Mouse (Mus musculus): ENCODE data around the gene Btg1.

The Btg1 gene

DNA sequence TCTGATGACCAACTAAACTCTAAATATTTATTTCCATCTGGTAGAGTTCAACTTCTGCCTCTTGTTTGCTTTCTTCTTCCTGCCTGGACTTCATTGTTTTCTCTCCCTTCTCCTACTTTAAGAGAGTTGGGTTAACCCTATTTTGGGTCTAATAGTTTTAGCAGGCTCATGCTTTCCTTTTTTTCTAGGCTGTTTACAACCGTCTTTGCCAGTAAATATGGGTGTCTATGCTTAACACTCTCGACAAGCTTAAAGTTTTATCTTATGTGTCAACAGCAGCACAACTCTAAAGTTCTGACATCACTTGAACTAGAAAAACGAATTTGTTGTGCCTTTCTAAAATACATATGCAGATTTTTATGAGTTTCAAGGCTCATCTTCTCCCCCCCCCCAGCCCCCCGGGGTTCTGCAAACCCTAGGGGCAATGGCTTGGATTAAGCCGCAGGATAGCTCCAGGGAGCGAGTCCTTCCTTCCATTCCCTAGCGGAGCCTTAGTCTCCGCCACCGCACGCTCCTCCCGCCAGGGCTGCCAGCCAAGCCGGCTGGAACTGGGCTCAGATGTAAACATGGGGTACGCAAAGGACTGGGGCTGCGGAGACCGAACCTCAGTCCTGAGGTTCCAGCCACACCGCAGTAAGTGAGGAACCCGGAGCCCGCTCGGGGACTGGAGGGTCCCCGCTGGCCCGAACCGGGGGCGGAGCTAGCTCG is 651 bp upstream of the Btg1 start:
- DNase-seq, result no peak

DNA sequence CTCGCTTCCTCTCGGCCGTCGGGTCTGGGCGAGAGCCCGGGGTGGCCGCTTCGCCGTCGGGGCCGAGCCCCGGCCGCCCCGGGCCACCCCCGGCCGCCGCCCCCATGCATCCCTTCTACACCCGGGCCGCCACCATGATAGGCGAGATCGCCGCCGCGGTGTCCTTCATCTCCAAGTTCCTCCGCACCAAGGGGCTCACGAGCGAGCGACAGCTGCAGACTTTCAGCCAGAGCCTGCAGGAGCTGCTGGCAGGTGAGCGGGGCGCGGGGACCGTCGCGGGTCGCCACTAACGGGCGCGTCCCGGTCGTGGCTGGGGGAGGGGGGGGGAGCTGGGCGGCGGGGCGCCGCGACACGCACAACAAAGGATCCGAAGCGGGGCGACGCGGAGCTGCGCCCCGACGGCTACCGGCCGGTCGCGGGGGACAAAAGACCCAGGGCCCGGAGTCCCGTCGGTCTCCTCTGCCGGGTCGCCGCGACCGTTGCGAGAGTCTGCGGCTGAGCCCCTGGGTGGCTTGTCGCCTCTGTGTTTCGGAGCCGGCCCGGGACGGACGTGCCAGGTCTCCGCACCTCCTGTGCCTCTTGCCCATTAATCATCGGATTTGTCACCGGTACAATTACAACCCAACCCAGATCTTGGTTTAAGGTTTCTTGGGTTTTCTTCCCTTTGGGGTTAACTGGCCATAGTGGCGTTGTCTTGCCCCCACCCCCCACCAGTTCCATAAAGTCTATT is 580 bp downstream of the Btg1 start:
- peak; percentile 69 for DNase-seq

DNA sequence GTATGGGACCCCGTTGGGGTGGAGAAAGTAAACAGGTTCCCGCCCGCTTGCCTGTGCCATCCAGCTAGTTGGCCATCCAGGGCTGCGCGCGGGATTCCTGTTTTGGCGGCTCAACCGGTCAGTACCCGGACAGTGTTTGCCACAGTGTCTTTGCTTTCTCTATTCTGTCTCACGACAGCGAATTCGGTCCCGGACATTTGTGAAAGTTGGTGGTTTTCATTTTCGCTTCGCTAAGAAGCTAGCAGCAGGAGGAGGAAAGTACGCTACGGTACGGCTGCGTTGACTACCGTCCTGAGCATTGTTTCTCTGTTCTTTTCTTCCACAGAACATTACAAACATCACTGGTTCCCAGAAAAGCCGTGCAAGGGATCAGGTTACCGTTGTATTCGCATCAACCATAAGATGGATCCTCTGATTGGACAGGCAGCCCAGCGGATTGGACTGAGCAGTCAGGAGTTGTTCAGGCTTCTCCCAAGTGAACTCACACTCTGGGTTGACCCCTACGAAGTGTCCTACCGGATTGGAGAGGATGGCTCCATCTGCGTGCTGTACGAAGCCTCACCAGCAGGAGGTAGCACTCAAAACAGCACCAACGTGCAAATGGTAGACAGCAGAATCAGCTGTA is 1.3 kb downstream of the Btg1 start:
- peak; percentile 83 for DNase-seq

DNA sequence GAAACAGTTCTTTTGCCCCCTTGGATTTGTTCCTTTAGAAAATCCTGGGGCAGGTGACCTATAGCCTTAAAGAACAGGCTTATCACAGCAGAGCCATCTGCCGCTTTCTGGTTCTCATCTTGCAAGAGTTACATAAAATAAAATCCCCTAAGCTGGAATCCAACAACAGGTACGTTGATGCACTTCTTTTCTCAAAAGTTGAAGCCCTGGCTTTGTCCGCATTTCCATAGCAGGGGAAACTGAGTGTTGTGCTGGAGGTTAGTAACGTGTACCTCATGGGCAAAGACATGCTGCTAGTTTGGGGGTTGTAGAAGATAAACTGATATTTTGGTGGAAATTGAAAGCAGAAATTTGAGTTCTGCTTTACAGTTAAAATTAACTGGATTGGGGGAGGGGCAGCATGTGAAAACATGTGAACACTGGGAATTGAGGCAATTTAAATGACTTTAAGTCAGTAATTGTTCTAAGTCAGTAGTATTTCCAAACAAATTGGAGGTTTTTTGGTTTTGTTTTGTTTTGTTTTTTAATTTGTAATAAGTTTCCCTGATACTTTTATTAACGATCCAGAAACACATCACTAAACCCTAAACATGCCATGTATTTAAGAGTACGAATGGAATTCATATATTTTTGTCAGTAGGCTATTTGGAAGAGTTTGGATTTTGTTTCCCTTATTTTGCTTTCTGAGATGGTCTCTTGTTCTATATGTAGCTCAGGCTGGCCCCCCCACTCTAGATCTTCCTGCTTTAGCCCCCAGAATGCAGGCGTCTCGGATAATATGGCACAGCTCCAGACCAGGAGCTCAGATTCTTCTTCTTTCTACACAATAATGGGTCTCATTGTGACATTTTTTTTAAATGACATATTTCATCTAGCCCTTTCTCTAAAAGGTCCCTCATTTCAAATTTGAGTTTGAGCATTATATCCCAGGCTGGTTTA is 3.4 kb downstream of the Btg1 start:
- no peak for DNase-seq

DNA sequence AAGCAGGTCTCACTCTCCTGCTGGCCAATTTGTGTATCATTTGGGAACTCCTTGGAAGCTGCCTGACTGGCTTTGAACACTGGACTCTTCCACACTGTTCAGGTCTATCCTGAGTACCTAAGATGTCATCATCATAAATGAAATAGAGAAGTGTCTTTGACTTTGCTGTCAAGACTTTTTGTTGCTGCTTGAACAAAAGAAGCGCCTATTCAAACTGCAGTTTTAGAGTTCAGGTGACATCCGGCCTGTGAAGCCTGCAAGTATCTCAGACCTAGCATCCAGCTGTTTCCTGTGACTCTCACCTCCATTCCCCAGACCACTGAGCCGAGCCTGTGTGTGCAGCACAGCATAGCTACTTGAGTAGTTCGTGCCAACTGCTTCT is 4.1 kb downstream of the Btg1 start:
- peak; percentile 30 for DNase-seq

DNA sequence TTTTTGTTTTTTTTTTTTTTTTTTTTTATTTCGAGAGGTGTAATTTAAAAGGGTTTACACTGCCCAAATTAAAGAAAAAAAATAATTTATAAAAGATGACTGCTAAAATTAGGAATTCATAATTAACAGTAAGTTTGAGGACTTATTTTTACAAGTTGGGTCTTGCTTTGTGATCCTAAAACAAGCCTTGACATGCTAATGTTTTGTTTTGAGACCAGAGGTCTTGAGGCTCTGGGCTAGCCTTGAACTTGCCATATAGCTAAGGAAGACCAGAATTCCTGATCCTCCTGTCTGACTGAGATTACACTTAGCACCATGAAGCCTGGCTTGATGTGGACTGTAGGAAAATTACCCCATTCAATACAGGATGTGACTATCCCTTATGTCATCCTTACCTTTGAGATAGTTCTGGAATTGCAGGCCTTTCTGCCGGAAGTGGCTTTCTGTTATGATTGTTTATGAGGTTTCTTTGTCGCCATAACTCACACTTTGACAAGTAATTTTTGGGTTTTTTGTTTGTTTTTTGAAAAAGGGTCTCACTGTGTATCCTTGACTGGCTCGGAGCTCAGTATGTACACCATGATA is 4.6 kb downstream of the Btg1 start:
- DNase-seq, result no peak

DNA sequence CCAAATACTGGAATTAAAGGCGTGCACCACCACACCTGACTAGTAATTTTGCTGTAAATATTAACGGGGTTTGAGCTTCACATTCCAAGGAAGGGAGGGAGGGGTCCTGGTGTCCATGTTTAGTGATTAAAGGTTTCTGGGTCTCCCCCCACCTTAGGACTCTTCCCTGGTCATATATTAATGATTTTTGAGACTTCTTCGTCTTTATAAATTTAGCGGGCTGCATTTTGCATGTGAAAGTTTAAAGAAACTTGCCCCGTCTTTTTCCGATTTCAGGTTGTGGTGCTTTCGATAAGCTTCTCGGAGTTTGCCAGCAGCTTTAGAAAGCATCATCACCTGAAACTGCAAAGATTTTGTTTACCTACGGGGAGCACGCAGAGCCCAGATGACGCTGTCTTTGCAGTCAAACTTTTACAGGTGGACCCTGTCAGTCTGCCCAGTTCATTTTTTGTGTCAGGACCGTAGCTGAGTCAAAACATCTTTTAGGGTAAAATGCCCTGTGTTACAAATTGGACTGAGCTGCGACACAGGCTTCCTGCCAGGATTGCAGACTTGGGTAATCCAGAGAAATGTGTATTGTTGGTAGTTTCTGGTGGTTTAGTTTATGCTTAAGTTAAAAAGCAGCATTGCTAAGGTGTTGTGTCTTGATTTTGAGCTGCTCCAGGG is 5.3 kb downstream of the Btg1 start:
- peak; percentile 45 for DNase-seq

DNA sequence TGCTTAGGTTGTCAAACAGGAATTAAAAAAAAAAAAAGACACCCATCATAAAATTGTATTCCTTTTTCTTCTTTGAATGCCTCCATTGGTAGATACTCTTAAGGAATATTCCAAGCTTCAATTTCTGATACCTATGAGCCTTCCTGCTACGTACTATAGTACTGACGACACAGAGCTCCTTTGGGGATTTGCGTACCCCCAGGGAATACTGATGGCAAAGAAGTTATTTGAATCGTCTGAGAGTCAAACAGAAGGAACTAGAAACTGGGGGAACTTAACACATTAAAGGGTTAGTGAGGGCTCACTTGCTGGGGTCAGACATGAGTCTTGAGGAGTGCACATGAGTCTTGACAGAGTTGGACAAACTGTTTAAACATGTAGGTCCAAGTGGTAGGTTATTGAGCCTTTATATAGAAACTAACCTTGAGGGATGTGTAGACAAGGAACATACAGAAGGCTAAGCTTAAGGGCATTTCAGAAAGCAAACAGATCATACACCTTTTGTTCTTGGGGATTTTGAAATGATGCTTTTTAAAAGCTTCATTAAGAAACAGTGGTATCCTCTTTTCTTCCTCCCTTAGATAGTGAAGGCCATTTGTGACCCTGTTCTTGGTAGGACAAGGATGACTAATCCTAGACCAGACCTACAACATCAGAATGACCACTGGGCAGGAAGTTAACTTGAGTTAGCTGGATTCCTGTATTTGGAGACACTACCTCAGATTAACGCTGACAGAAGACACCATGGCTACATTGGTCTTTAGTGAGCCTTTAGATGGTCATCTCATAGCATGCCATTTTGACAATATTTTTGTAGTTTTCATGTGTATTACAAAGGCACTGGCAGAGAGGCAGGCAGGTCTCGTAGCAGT is 6.2 kb downstream of the Btg1 start:
- DNase-seq, result no peak

DNA sequence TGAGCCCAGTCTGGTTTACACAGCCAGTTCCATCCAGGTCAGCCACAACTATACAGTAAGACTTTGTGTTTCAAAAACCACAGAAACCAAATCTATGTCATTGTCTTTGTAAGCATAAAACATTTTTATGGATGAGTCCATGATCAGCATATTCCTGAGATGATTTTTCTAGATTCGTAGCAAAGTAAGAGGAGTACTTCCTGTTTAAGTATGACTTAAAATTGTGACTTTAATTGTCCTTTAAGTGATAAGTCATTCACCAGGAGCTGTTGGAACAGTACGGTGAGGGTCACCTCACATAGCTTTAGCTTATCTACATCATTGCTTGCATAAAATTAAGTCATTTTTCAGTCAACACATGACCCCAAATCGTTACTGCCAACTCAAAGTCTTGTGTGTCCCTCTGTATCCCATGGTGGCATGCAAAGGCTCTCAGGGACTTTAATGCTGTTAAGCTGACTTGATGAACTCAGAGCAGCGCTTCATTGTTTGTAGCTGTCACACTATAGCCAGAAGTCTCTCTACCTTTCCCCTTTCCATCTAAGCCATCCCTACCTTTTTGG is 6.9 kb downstream of the Btg1 start:
- no peak for DNase-seq

DNA sequence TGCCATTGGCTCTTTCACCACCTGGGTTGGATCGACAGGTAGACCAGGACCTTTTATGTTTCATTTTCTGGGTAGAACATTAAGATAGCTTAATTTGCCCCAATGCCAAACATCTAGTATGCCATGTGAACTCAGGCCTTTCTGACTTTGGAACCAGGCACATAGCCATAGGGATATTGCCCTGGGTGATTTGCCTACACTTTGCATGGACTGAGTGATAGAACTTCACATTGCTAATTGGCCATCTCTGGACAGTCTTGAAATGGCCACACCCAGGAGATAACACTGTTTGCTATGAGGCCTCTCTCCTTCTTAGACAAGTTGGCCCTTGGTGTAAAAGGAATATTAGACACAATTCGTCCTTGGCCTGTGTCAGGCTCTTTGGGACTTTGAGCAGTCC is 7.6 kb downstream of the Btg1 start:
- DNase-seq, result no peak

DNA sequence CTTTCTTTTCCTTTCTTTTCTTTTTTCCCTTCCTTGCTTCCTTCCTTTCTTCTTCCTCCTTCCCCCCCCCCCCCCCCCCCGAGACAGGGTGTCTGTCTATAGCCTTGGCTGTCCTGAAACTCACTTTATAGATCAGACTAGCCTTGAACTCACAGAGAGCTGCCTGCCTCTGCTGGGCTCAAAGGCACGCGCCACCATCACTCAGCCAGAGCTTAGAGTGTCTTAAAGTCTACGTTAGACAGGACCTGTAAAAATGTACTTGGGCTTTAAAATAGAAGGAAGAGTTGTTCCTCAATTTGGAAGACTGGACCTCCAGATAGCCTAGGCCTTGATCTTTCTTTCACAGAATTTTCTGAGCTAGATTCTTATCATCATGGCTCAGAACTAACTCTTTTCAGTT is 8.3 kb downstream of the Btg1 start:
- no peak for DNase-seq

DNA sequence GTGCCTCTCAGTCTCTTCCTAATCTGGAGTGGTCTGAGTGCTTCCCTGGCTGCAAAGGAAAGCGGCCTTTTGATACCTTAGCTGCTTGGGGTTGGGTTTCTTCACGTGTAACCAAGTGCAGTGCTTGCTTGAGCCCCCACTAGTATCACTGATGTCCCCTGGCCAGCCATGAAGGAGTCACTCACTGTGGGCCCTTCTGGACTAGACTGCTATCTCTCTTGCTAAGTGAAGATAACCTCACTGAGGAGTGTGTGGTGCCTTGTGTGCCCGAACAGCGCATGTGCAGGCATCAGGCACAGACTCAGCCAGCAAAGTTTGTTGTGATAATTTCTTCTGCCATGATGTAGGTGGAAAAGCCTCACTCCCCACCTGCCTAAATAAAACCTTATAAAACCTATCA is 8.9 kb downstream of the Btg1 start:
- DNase-seq, result no peak

DNA sequence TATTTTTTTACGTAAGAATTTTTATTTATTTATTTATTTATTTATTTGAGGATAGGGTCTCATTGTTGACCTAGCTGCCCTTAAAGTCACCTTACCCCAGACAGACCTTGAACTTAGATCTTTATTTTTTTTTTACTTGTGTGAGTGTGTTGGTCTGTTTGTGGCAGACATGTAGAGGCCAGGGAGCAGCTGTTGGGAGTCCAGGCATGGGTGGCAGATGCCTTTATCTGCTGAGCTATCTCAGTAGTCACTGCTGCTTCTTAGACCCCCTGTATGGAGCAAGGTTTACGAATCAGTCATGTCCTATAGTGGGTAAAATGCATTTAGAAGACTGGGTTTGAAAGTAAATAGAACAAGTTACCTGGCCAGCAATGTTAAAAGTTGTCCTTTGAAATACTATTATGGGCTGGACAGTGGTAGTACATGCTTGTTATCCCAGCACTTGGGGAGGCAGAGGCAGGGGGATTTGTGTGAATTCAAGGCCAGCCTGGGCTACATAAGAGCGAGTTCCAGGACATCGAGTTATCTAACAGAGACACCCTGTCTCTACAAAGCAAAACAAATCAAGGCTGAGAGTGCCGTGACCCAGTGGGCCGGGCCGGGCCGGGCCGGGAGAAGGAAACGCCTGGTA is 9.4 kb downstream of the Btg1 start:
- DNase-seq, result no peak

DNA sequence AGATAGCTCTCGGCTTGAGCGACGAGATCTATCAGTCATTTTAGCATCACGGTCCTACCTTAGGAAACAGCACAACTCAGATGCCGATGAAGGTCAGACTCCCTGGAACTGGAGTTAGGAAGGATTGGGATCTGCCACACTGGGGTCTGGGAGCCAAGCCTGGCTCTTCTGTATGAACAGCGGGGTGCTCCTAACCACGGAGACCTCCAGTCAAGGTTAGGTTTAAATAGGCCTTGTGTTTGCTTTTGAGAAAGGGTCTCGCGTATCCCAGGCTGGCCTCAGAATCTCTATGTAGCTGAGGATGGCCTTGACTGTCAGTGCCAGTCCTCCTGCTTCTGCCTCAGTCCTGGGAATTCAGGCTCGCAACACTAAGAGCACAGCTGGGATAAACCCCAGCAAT is 10.5 kb downstream of the Btg1 start:
- no peak for DNase-seq

DNA sequence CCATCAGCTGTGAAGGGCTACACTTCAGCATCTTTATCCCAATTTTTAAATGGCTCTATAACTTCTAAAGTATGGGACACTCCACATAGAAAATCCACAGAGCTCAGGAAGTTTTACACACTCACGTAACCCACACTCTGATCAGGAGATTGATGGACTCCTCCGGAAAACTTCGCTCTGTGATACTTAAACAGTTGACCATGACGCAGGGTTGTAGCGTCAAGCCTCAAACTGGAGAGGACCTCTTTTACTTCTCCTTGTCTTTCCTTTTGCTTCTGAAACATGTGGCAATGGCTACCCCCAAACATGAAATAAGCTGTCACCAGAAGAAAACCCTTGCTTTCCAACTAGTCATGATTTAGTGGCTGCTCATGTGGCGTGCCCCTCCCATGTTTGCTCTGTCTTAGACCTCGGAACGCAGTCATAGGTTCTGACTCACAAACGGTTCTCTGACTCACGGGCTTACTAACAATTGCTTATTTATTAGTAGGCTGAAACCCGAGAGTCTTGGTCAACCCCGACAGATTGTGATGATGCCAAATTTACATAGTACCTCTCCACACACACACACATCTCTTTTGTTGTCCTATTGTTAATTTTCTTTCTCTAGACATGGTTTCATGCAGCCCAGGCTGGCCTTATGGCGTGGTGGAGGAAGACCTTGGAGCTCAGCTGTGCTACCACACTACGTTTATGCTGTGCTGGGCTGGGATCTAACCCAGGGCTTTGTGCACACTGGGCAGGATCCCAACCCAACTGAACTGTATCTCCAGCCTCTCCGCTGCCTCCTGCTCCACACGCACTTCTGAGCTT is 11.5 kb downstream of the Btg1 start:
- no peak for DNase-seq

DNA sequence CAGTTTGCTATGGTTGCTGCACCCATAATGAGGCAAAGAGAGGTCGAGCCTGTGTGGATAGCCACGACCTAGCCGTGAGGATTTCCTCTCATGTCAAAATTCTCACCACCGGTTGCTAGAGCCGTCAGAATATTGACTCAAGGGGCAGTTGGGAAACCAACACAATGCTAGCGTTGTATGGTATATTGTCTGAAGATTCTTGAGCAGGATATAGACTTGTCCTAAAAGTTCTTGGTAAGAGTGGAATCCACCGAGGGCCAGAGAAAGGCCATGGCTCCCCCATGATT is 12.1 kb downstream of the Btg1 start:
- DNase-seq, result no peak

DNA sequence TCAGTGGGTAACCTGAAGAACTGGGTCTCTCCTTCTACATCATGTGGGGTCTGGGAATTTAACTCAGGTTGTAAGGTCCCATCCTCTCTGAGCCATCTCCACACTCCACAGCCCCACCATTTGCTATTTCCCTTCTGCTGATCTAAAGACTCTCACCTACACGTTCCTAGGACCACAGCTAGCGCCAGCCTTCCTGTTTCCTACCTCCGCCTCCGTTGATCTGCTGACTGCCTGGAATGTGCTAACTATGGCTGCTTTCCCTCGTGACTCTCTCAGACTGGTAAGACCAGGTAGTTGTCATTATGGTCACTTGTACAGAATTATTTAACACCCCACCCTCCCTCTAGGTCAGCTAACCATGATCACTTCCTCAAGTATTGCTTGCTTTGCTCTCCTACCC is 13.3 kb downstream of the Btg1 start:
- no peak for DNase-seq

DNA sequence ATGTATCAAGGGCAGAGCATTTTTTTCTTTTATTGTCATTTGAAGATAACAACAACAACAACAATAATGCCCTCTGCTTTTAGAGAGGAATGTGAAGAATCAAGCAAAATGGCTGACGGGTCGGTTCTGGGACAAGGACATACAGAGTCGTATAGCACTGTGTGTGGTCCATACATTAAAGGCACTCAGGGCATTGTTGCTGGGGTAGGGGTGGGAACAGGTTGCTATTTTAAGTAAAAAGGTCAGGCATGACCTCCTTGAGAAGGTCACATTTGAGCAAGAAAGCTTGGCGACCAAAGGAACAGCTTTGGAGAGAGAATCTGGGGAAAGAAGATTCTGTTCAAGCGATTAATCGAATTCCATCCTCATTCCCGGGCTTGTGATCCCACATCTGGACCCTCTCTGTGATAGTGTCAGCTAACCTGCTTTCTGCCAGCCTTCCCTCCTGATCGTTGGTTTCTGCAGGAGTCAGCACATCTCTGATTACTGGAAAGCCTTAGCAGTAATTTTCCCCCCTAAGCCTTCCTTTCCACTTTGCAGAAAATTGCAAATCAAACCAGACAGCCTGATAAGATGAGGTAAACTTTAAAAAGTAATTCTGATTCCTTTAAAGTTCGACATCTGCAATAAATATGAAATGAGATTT is 14.4 kb downstream of the Btg1 start:
- no peak for DNase-seq
